Mouse (Mus musculus): Measurements from ENCODE around the gene Nkx2-2. TPM values are rescaled to one million over a fixed set of nuclear protein-coding genes. Genes with fewer than 3 reads are reported as not detected.

Gene Nkx2-2
- total and polyA plus RNA-seq, 3 experiments, result not detected

- Histone ChIP-seq H3K36me3 (replicated peaks in 1 of 2; ENCODE audit: control insufficient read depth in 1 of 2, insufficient read depth in 1 of 2, low read length in 1 of 2) (no peaks in the 10 kb centered on the region), H3K27ac (ENCODE audit: insufficient read depth, low read depth) (no peak overlapping the region), H3K4me3 (replicated peaks in 1 of 3; ENCODE audit: low read depth in 2 of 3, low read length in 2 of 3, poor library complexity in 1 of 3) (peak overlapping the region; percentile 27 to 64 (median 63)), H3K9me3 (replicated peaks; ENCODE audit: low read length) (no peaks in the 10 kb centered on the region), H3K4me1 (ENCODE audit: control insufficient read depth in 1 of 2, insufficient read depth in 2 of 2) (no peaks in the 10 kb centered on the region), H3K27me3 (replicated peaks) (peaks cover 3% of the 10 kb centered on the region), H3K9ac (ENCODE audit: insufficient read depth, low read depth) (peak overlapping the region; percentile 37), H3K4me2 (ENCODE audit: insufficient read depth, low read depth, poor library complexity, severe bottlenecking) (peak overlapping the region; percentile 78), H3K79me2 (replicated peaks; ENCODE audit: control insufficient read depth, extremely low read depth, insufficient read depth, poor library complexity, severe bottlenecking) (no peaks in the 10 kb centered on the region)
- peak; percentile 77 for DNase-seq (ENCODE audit: extremely low read depth)
- dilution Hi-C loops (cut with MboI; ENCODE audit: extremely low pct_ligation_motif_present, extremely low pct_unique_long_range_greater_than_20kb, low sequenced_read_pairs) (no loop called here), in situ Hi-C loops (cut with MboI; ENCODE audit: low pct_ligation_motif_present, low pct_unique_long_range_greater_than_20kb, low sequenced_read_pairs) (loop anchor here (5.0 to 10.0 kb wide), 2 partner anchors 220 to 563 kb away; no protein-coding TSS in a partner anchor)
- TF ChIP-seq ZC3H11A (IDR thresholded peaks at IDR 0.05; ENCODE audit: low read depth, low read length) (peak; percentile 76), CHD1 (IDR thresholded peaks at IDR 0.05; ENCODE audit: low read depth, low read length) (no peak), E2F4 (IDR thresholded peaks at IDR 0.05; ENCODE audit: insufficient replicate concordance, low read depth, low read length) (no peak), ZNF384 (IDR thresholded peaks at IDR 0.05; ENCODE audit: low read depth, low read length) (no peak), MYC (IDR thresholded peaks at IDR 0.05; ENCODE audit: low read depth, low read length) (0 out of 2 replicates have a peak, but pooled peaks have one; percentile 4), SIN3A (IDR thresholded peaks at IDR 0.05; ENCODE audit: low read length) (peak; percentile 71), POLR2A (IDR thresholded peaks at IDR 0.05; ENCODE audit: low read depth, low read length) (no peak), RAD21 (IDR thresholded peaks at IDR 0.05; ENCODE audit: low read depth, low read length) (peak; percentile 95), MAX (IDR thresholded peaks at IDR 0.05; ENCODE audit: low read length) (0 out of 2 replicates have a peak, but pooled peaks have one; percentile 4), ETS1 (conservative IDR thresholded peaks at IDR 0.05; ENCODE audit: low read depth, low read length) (no peak), MXI1 (IDR thresholded peaks at IDR 0.05; ENCODE audit: low read depth, low read length) (no peak), GABPA (IDR thresholded peaks at IDR 0.05; ENCODE audit: insufficient replicate concordance, low read depth, low read length) (no peak), TBP (conservative IDR thresholded peaks at IDR 0.05; ENCODE audit: low read depth, low read length) (peak; percentile 66), NRF1 (IDR thresholded peaks at IDR 0.05; ENCODE audit: low read depth, low read length) (no peak), JUN (IDR thresholded peaks at IDR 0.05; ENCODE audit: insufficient read depth, low read depth, low read length) (no peak), NELFE (IDR thresholded peaks at IDR 0.05; ENCODE audit: low read depth, low read length) (no peak), UBTF (IDR thresholded peaks at IDR 0.05; ENCODE audit: low read depth, low read length) (no peak), ELF1 (IDR thresholded peaks at IDR 0.05; ENCODE audit: low read depth, low read length) (no peak), RCOR1 (conservative IDR thresholded peaks at IDR 0.05; ENCODE audit: low read depth, low read length) (no peak), JUND (conservative IDR thresholded peaks at IDR 0.05; ENCODE audit: low read depth, low read length) (0 out of 2 replicates have a peak, but pooled peaks have one; percentile 6), MAFK (IDR thresholded peaks at IDR 0.05; ENCODE audit: insufficient replicate concordance, low read length) (0 out of 2 replicates have a peak, but pooled peaks have one; percentile 13), USF2 (conservative IDR thresholded peaks at IDR 0.05; ENCODE audit: low read depth, low read length) (no peak), TCF12 (IDR thresholded peaks at IDR 0.05; ENCODE audit: low read depth, low read length) (peak; percentile 15; the same call in 1 of the 2 replicates), MAZ (IDR thresholded peaks at IDR 0.05; ENCODE audit: low read depth, low read length) (no peak), PAX5 (IDR thresholded peaks at IDR 0.05; ENCODE audit: low read length) (no peak), ZMIZ1 (IDR thresholded peaks at IDR 0.05; ENCODE audit: low read depth, low read length) (no peak), SMC3 (IDR thresholded peaks at IDR 0.05; ENCODE audit: low read depth, low read length) (peak; percentile 90), EP300 (IDR thresholded peaks at IDR 0.05; ENCODE audit: low read length) (no peak), MEF2A (IDR thresholded peaks at IDR 0.05; ENCODE audit: borderline replicate concordance, low read depth, low read length) (no peak), KAT2A (IDR thresholded peaks at IDR 0.05; ENCODE audit: insufficient replicate concordance, low read length) (no peak), CHD2 (IDR thresholded peaks at IDR 0.05; ENCODE audit: low read length) (no peak), CTCF (conservative IDR thresholded peaks at IDR 0.05 in 1 of 2, IDR thresholded peaks at IDR 0.05 in 1 of 2; ENCODE audit: low read depth in 2 of 2, low read length in 2 of 2) (peak; percentile 38 to 95), HCFC1 (IDR thresholded peaks at IDR 0.05; ENCODE audit: low read depth, low read length) (no peak), USF1 (IDR thresholded peaks at IDR 0.05; ENCODE audit: low read depth, low read length) (no peak), ZKSCAN1 (IDR thresholded peaks at IDR 0.05; ENCODE audit: borderline replicate concordance, low read depth, low read length) (no peak), POLR2AphosphoS2 (IDR thresholded peaks at IDR 0.05; ENCODE audit: low read depth, low read length) (no peak), BHLHE40 (IDR thresholded peaks at IDR 0.05; ENCODE audit: low read depth, low read length) (peak; percentile 43; the same call in 1 of the 2 replicates), IRF4 (IDR thresholded peaks at IDR 0.05; ENCODE audit: low read depth, low read length) (peak; percentile 16; the same call in 1 of the 2 replicates)
These were observed 16.4 kb downstream of the Nkx2-2 start for GRCm38 (mm10) chr2:147177672-147178071.
